Mouse (Mus musculus) bone marrow, adult 2 months (tissue): Measurements from ENCODE around the gene Vcan. TPM values are rescaled to one million over a fixed set of nuclear protein-coding genes. Genes with fewer than 3 reads are reported as not detected.

Experiments
- H3K27ac ChIP-seq: fragments of 200-500 bp; 2 replicates; pipeline ENCODE4 v1.5.1; 2012; ENCODE audit warnings: low read depth, mild to moderate bottlenecking, control low read depth, inconsistent platforms, low read length; ENCODE audit not compliant: control insufficient read depth, poor library complexity, insufficient read depth
- H3K4me1 ChIP-seq: fragments of 200-500 bp; 2 replicates; pipeline ENCODE4 v1.6.1; 2011; ENCODE audit warnings: low read length; ENCODE audit not compliant: control insufficient read depth, insufficient read depth
- H3K4me3 ChIP-seq: fragments of 200-500 bp; replicated peaks from 2 replicates; pipeline ENCODE3; 2011; ENCODE audit warnings: mild to moderate bottlenecking, low read depth, low read length, control low read depth; ENCODE audit not compliant: control insufficient read depth
- CTCF ChIP-seq: fragments of 200-500 bp; IDR thresholded peaks from 2 replicates; pipeline ENCODE4 v1.5.1; 2011; ENCODE audit warnings: low read length, control low read depth; ENCODE audit not compliant: control insufficient read depth, insufficient read depth
- POLR2A ChIP-seq: fragments of 200-500 bp; IDR thresholded peaks from 2 replicates; pipeline ENCODE4 v1.6.1; 2011; ENCODE audit warnings: low read depth, mild to moderate bottlenecking, control low read depth, low read length, borderline replicate concordance; ENCODE audit not compliant: control insufficient read depth
- WGBS: fragments of 180-500 bp; shearing (Covaris S2); methylation state at CpG from one replicate; pipeline ENCODE4 v1.1.7; 2018; 5-methylcytosine and 5-hydroxymethylcytosine counted together
- polyA plus RNA-seq: library from polyadenylated mRNA; stranded (reverse); fragments of >200 nt; gene quantifications from 2 replicates; pipeline ENCODE4 v1.2.4, GENCODE M21; 2011; ENCODE audit warnings: low replicate concordance; ENCODE audit not compliant: missing spikeins, insufficient read depth, insufficient read length

The Vcan gene
- polyA plus RNA-seq, 1 experiment = 3.5 TPM

GRCm38 (mm10) chr13:89699998-89700555 lies 42.2 kb downstream of the Vcan start:
- Histone ChIP-seq H3K27ac (no peak overlapping the region), H3K4me3 (no peak overlapping the region), H3K4me1 (no peaks in the 10 kb centered on the region)
- 76% methylated on average over 2 of the region's 2 CpGs for WGBS
- TF ChIP-seq POLR2A = no peak
- TF ChIP-seq CTCF = no peak

GRCm38 (mm10) chr13:89692597-89692996 lies 49.7 kb downstream of the Vcan start:
- no peak for TF ChIP-seq POLR2A
- TF ChIP-seq CTCF = no peak
- no peak overlapping the region for H3K4me3 ChIP-seq
- no peaks in the 10 kb centered on the region for H3K4me1 ChIP-seq
- WGBS = 86% methylated on average over 1 of the region's 1 CpGs
- no peak overlapping the region for H3K27ac ChIP-seq

GRCm38 (mm10) chr13:89683490-89683889 lies 58.8 kb downstream of the Vcan start:
- no peaks in the 10 kb centered on the region for H3K4me1 ChIP-seq
- 89% methylated on average over 3 of the region's 3 CpGs for WGBS
- TF ChIP-seq POLR2A = no peak
- TF ChIP-seq CTCF = no peak
- no peak overlapping the region for H3K4me3 ChIP-seq
- no peak overlapping the region for H3K27ac ChIP-seq

GRCm38 (mm10) chr13:89682254-89682653 lies 60.1 kb downstream of the Vcan start:
- no peak overlapping the region for H3K4me3 ChIP-seq
- no peak overlapping the region for H3K27ac ChIP-seq
- no peaks in the 10 kb centered on the region for H3K4me1 ChIP-seq
- 80% methylated on average over 7 of the region's 7 CpGs for WGBS
- TF ChIP-seq CTCF (no peak), POLR2A (no peak)

GRCm38 (mm10) chr13:89679756-89680155 lies 62.6 kb downstream of the Vcan start:
- no peak overlapping the region for H3K4me3 ChIP-seq
- H3K27ac ChIP-seq = no peak overlapping the region
- TF ChIP-seq CTCF = no peak
- 85% methylated on average over 6 of the region's 6 CpGs for WGBS
- no peaks in the 10 kb centered on the region for H3K4me1 ChIP-seq

- 49% methylated on average over 3 of the region's 3 CpGs for WGBS
Observed at GRCm38 (mm10) chr13:89670505-89670904, 71.8 kb downstream of the Vcan start.

GRCm38 (mm10) chr13:89668981-89669880 lies 73.1 kb downstream of the Vcan start:
- Histone ChIP-seq H3K4me3 (no peak overlapping the region), H3K27ac (no peak overlapping the region), H3K4me1 (no peaks in the 10 kb centered on the region)
- WGBS = 71% methylated on average over 10 of the region's 10 CpGs
- no peak for TF ChIP-seq POLR2A
- no peak for TF ChIP-seq CTCF

More at GRCm38 (mm10) chr13:89670505-89670904, 71.8 kb downstream of the Vcan start:
- Histone ChIP-seq H3K4me1 (no peaks in the 10 kb centered on the region), H3K4me3 (no peak overlapping the region), H3K27ac (no peak overlapping the region)
- TF ChIP-seq CTCF = no peak
- TF ChIP-seq POLR2A = no peak

GRCm38 (mm10) chr13:89668069-89668468 lies 74.2 kb downstream of the Vcan start:
- 32% methylated on average over 1 of the region's 1 CpGs for WGBS
- Histone ChIP-seq H3K27ac (no peak overlapping the region), H3K4me3 (no peak overlapping the region), H3K4me1 (no peaks in the 10 kb centered on the region)
- TF ChIP-seq POLR2A (no peak), CTCF (no peak)

GRCm38 (mm10) chr13:89661688-89662087 lies 80.6 kb downstream of the Vcan start:
- H3K4me3 ChIP-seq = no peak overlapping the region
- 76% methylated on average over 2 of the region's 2 CpGs for WGBS
- TF ChIP-seq POLR2A (no peak), CTCF (no peak)
- no peaks in the 10 kb centered on the region for H3K4me1 ChIP-seq
- H3K27ac ChIP-seq = no peak overlapping the region
